Mouse (Mus musculus): Measurements from ENCODE around the gene Cd3eap.

The Cd3eap gene

GRCm38 (mm10) chr7:19306819-19307738 lies 52.2 kb downstream of the Cd3eap start:
- no peak for DNase-seq

Data from kidney, adult 9 months (tissue).